ENCODE assay signal across 19 mouse cellular contexts in the genomic region with DNA sequence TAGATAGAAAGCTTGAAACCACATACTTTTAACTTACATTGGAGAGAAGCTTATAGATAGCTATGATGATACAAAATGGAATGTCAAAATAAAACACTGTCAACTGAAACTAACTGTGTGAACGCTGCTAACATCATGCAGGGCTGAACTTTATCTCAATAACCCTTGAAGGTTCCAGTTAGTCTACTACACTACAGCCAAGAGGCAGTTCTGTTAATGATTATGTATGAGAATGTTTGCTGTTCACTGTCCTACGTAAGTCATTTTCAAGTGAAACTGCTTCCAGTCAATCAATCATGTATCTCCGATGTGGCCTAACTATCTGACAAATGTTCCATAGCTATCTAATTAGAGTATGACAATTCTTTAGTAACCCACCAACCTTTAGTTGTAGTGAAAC. TPM values are rescaled to one million over a fixed set of nuclear protein-coding genes. Genes with fewer than 3 reads are reported as not detected.
A peak's percentile ranks its signal among the peaks of the same experiment; 100 is the strongest.
DNase-seq lines count a peak whose midpoint lies in the region; ATAC-seq lines count a peak whose summit lies in the region.
"Had no signal": no experiment of that assay in that cellular context is flagged by ENCODE, and none has a peak within 500 bp of the region (broad histone marks: within the 10 kb centered on the region; RNA-seq: fewer than 3 reads in every experiment).

No protein-coding gene starts in this region.

- DNase-seq in kidney, postnatal 14 days = no peak
- no peak for DNase-seq in liver
- peak; percentile 52 for DNase-seq in adipocyte (ENCODE audit: low spot score)
- no peak for DNase-seq in layer of hippocampus, postnatal 36 days
- DNase-seq: adrenal gland, adult 8-10 months; adrenal gland, postnatal 36 days; cerebellum, adult 2 months; cerebellum, postnatal 10 days; forebrain, postnatal 0 days; gastrocnemius, postnatal 14 days; heart, adult 2 months; heart, postnatal 14 days had no signal

- 0 out of 2 replicates have a peak, but pooled peaks have one; percentile 25 for ATAC-seq in kidney, embryonic 15.5 days (replicated peaks; ENCODE audit: low FRiP score)
- peak; percentile 54; the same call in 1 of the 2 replicates for ATAC-seq in liver, embryonic 16.5 days (ENCODE audit: low read depth)
- ATAC-seq in intestine, embryonic 15.5 days = peak; percentile 85
- ATAC-seq: forebrain, embryonic 13.5 days; forebrain, postnatal 0 days had no signal

- no peaks in the 10 kb centered on the region for H3K9me3 ChIP-seq in kidney, embryonic 15.5 days (replicated peaks)
- no peaks in the 10 kb centered on the region for H3K9me3 ChIP-seq in liver, embryonic 16.5 days (replicated peaks; ENCODE audit: control insufficient read depth, low read length)
- no peaks in the 10 kb centered on the region for H3K9me3 ChIP-seq in intestine, embryonic 15.5 days
- H3K9me3 ChIP-seq: embryonic facial prominence, embryonic 10.5 days; forebrain, embryonic 13.5 days; heart, embryonic 15.5 days had no signal

- no peak overlapping the region for H3K4me3 ChIP-seq in kidney, embryonic 15.5 days (replicated peaks)
- no peak overlapping the region for H3K4me3 ChIP-seq in liver, embryonic 16.5 days (ENCODE audit: low read depth, low read length)
- H3K4me3 ChIP-seq in intestine, embryonic 15.5 days (replicated peaks) = no peak overlapping the region
- H3K4me3 ChIP-seq: embryonic facial prominence, embryonic 10.5 days; forebrain, embryonic 13.5 days; heart, adult 2 months; heart, embryonic 15.5 days had no signal

- H3K27ac ChIP-seq in kidney, embryonic 15.5 days = no peak overlapping the region
- H3K27ac ChIP-seq in liver, embryonic 16.5 days (ENCODE audit: low read length) = no peak overlapping the region
- no peak overlapping the region for H3K27ac ChIP-seq in intestine, embryonic 15.5 days
- H3K27ac ChIP-seq: embryonic facial prominence, embryonic 10.5 days; forebrain, embryonic 13.5 days; heart, adult 2 months; heart, embryonic 15.5 days had no signal

- 76% methylated on average over 3 of the region's 3 CpGs for WGBS in kidney, embryonic 15.5 days
- WGBS in liver, embryonic 16.5 days (ENCODE audit: insufficient replicate concordance) = 70% methylated on average over 3 of the region's 3 CpGs
- WGBS in intestine, embryonic 15.5 days = 57% methylated on average over 3 of the region's 3 CpGs

- no peaks in the 10 kb centered on the region for H3K27me3 ChIP-seq in kidney, embryonic 15.5 days
- H3K27me3 ChIP-seq in liver, embryonic 16.5 days (ENCODE audit: control insufficient read depth, insufficient read depth, low read depth, low read length) = no peaks in the 10 kb centered on the region
- no peaks in the 10 kb centered on the region for H3K27me3 ChIP-seq in intestine, embryonic 15.5 days (replicated peaks)
- H3K27me3 ChIP-seq: forebrain, embryonic 13.5 days; heart, embryonic 15.5 days had no signal

- H3K4me1 ChIP-seq in kidney, embryonic 15.5 days = no peaks in the 10 kb centered on the region
- H3K4me1 ChIP-seq in liver, embryonic 16.5 days (ENCODE audit: control insufficient read depth, low read depth, low read length) = no peaks in the 10 kb centered on the region
- no peaks in the 10 kb centered on the region for H3K4me1 ChIP-seq in intestine, embryonic 15.5 days (replicated peaks)
- H3K4me1 ChIP-seq: embryonic facial prominence, embryonic 10.5 days; forebrain, embryonic 13.5 days; heart, embryonic 15.5 days had no signal

- H3K4me2 ChIP-seq in kidney, embryonic 15.5 days = no peak overlapping the region
- no peak overlapping the region for H3K4me2 ChIP-seq in liver, embryonic 16.5 days (ENCODE audit: low read depth, low read length)
- no peak overlapping the region for H3K4me2 ChIP-seq in intestine, embryonic 15.5 days (replicated peaks)
- H3K4me2 ChIP-seq: forebrain, embryonic 13.5 days; heart, embryonic 11.5 days; heart, embryonic 15.5 days had no signal

- no peak overlapping the region for H3K9ac ChIP-seq in kidney, embryonic 15.5 days
- H3K9ac ChIP-seq in liver, embryonic 16.5 days (ENCODE audit: low read depth, low read length) = no peak overlapping the region
- H3K9ac ChIP-seq in intestine, embryonic 15.5 days = no peak overlapping the region
- H3K9ac ChIP-seq: forebrain, embryonic 13.5 days; forebrain, postnatal 0 days; heart, embryonic 15.5 days had no signal

- peaks cover 17% of the 10 kb centered on the region for H3K36me3 ChIP-seq in kidney, embryonic 15.5 days
- peaks cover 9% of the 10 kb centered on the region for H3K36me3 ChIP-seq in liver, embryonic 16.5 days (ENCODE audit: control insufficient read depth, insufficient read depth)
- H3K36me3 ChIP-seq in intestine, embryonic 15.5 days = 0 out of 2 replicates have a peak, but pooled peaks cover 6% of the 10 kb centered on the region

RNA-seq across cellular contexts. Expression of a gene that starts 38.4 kb away (rescaled TPM):
- polyA plus RNA-seq in kidney, embryonic 15.5 days (2015; fragmentation: Nextera tagmentation; extraction: Ambion mirVana) = 20.8 and 25.0 TPM in 2 replicates
- 0.54 and 0.77 TPM in 2 replicates for polyA plus RNA-seq in liver, embryonic 16.5 days (2015; fragmentation: Nextera tagmentation; extraction: Ambion mirVana)
- polyA plus RNA-seq in intestine, embryonic 15.5 days (2015; fragmentation: Nextera tagmentation; extraction: Ambion mirVana) = 11.6 and 14.1 TPM in 2 replicates
- total RNA-seq in layer of hippocampus, postnatal 36 days (2021) = 10 to 100 TPM; 20.0 to 23.0 TPM

Comparison
In these comparisons a context has a peak if more than half of its experiments do, and no peak if none do; other contexts are left out.
1. ATAC-seq: peak in every context shown above with its lines; median percentile 85 in intestine, embryonic 15.5 days; 54 in liver, embryonic 16.5 days; 25 in kidney, embryonic 15.5 days.